Mouse (Mus musculus) small intestine, adult 2 months (tissue): ENCODE data around the gene Htr5a.

Experiments
- CTCF ChIP-seq: fragments of 200-500 bp; IDR thresholded peaks from 2 replicates; pipeline ENCODE4 v1.5.1; 2012; ENCODE audit warnings: low read depth, mild to moderate bottlenecking, control low read depth, inconsistent platforms, low read length, moderate library complexity, mixed read lengths; ENCODE audit not compliant: insufficient replicate concordance, insufficient read length; ENCODE audit errors: extremely low read depth
- POLR2A ChIP-seq: fragments of 200-500 bp; IDR thresholded peaks from 2 replicates; pipeline ENCODE4 v1.6.1; 2012; ENCODE audit warnings: low read depth, mild to moderate bottlenecking, control low read depth, inconsistent platforms, low read length, moderate library complexity

DNA sequence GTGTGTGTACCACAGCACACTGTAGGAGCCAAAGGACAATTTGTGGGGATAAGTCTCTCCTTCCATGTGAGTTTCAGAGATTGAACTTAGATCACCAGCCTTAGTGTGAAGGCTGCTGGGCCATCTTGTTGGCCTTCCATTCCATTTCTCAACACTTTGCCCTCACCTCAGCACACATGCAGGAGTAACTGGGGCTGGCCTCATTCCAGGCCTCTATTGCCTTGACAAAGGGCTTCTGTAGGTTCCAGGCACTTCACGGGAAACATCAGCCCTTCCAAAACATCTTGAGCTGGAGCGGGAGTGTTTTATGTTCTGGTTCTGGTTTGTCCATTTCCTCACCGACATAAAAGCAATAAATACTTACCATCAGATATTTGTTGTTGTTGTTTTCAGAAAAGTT lies 54.0 kb downstream of the Htr5a start:
- TF ChIP-seq CTCF (no peak), POLR2A (no peak)
